Mouse (Mus musculus) bone marrow, adult 2 months (tissue): ENCODE measurements around the gene Vcam1.

Experiments used
- CTCF ChIP-seq: fragments of 200-500 bp; IDR thresholded peaks from 2 replicates; pipeline ENCODE4 v1.5.1; 2011; ENCODE audit warnings: low read length, control low read depth; ENCODE audit not compliant: control insufficient read depth, insufficient read depth
- POLR2A ChIP-seq: fragments of 200-500 bp; IDR thresholded peaks from 2 replicates; pipeline ENCODE4 v1.6.1; 2011; ENCODE audit warnings: low read depth, mild to moderate bottlenecking, control low read depth, low read length, borderline replicate concordance; ENCODE audit not compliant: control insufficient read depth

- TF ChIP-seq POLR2A = no peak
- no peak for TF ChIP-seq CTCF
Measured at GRCm38 (mm10) chr3:116094288-116094687, 35.2 kb downstream of the Vcam1 start.
